Mouse (Mus musculus): ENCODE results near the gene Gm9736.
"Not testable (repeated sequence)": the region's sequence is repeated elsewhere in the genome, so short reads cannot be mapped to it uniquely, and the experiment has no call there.

Gene Gm9736

DNA sequence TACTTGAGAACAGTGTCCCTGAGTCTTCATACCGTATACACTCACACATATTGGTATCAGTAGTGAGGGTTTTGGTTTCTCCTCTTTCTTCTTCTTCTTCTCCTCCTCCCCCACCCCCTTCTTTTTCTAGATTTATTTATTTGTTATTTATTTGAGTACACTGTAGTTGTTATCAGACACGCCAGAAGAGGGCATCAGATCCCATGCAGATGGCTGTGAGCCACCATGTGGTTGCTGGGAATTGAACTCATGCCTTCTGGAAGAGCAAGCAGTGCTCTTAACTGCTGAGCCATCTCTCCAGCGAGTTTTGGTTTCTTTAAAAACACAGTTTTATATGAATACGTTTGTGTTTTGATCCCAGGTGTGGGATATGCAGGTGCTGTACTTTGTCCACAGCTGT, 22.9 kb downstream of the Gm9736 start:
- peak; percentile 40 for DNase-seq (ENCODE audit: low read depth, low spot score)

DNA sequence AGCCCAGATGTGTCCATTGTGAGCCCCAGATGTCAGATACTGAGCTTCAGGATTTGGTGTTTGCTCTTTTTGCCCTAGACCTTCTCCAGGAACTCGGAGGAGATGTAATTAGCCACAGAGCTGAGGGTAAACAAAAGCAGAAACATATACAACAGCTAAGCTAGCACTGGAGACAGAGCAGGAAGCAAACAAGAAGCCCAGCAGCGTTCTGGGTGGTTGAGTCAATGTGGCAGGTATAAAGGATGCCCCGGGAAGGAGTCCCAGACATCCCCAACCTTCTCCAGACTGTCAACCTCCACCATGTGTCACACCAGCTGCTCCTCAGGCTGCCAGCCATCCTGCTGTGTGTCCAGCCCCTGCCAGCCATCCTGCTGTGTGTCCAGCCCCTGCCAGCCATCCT, 25.0 kb downstream of the Gm9736 start, which contains the start of gene Gm10100:
Gm10100 (plus strand) TSS at position 301 of the 400 bp plus-strand sequence.
- no peak for DNase-seq (ENCODE audit: low read depth, low spot score)

DNA sequence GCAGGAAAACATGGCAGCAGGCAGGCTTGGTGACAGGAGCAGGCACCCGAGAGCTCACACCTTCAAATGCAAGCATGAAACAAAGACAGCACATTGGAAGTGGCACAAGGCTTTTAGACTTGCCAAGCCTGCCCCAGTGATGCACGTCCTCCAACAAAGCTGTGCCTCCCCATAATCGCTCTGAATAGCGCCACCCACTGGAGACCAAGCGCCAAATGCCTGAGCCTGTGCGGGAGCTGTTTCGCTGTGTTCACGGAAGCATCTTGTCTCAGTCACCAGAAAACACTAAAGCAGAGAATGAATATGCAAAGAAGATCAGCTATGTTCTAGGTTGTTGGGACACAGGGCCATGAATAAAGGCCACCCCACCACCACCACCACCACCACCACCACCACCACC, 26.3 kb downstream of the Gm9736 start:
- peak; percentile 63 for DNase-seq (ENCODE audit: low read depth, low spot score)

DNA sequence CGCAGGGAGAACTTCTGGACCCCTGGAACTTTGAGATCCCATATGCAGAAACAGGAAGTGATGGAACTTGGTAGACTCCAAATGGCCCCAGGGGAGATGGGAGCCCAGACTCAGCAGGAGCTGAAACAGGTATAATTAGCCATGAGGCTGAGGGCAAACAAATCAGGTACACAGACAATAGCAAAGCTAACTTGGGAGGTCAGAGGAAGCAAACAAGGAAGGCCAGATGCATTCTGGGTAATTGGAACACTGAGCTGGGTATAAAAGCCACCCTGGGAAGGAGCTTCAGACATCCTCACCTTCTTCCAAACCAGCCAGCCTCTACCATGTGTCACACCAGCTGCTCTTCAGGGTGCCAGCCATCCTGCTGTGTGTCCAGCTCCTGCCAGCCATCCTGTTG, 30.9 kb downstream of the Gm9736 start, which contains the start of gene Krtap12-1:
Krtap12-1 (plus strand) TSS at position 301 of the 400 bp plus-strand sequence.
- DNase-seq (ENCODE audit: low read depth, low spot score): not testable (repeated sequence)

DNA sequence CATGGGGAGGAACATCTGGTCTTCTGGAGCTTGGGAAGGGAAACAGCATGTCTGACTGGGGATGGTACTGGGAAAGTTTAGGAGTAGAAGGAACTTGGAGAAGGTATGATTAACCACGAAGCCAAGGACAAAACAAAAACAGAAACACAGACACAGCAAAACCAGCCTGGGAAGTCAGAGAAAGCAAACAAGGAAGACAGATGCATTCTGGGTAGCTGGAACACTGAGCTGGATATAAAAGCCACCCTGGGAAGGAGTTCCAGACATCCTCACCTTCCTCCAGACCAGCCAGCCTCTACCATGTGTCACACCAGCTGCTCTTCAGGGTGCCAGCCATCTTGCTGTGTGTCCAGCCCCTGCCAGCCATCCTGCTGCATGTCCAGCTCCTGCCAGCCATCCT, 35.6 kb downstream of the Gm9736 start, which contains the start of gene Gm10142:
Gm10142 (plus strand) TSS at position 301 of the 400 bp plus-strand sequence.
- no peak for DNase-seq (ENCODE audit: low read depth, low spot score)

DNA sequence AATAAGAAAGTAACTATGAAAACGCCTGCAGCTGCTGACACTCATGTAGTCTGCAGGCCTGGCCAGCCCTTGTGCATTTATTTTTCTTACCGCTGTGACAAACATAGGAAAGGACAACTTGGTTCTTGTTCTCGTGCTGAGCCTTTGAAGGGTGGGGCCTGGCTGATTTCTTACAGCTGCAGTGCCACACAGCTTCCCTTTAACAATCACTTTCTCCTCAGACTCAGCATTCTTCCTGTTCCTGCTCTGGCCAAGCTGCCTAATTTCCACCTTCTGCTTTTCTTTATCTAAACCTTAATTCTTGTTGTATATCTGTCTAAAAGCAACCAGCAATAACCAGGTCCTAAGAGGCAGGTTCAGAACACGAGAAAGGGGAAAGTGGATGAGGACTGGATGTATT, 37.4 kb downstream of the Gm9736 start:
- DNase-seq (ENCODE audit: low read depth, low spot score): no peak

DNA sequence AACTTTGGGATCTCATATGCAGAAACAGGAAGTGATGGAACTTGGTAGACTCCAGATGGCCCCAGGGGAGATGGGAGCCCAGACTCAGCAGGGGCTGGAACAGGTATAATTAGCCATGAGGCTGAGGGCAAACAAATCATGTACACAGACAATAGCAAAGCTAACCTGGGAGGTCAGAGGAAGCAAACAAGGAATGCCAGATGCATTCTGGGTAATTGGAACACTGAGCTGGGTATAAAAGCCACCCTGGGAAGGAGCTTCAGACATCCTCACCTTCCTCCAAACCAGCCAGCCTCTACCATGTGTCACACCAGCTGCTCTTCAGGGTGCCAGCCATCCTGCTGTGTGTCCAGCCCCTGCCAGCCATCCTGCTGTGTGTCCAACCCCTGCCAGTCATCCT, 40.0 kb downstream of the Gm9736 start, which contains the start of gene Gm10024:
Gm10024 (plus strand) TSS at position 301 of the 400 bp plus-strand sequence.
- DNase-seq (ENCODE audit: low read depth, low spot score): not testable (repeated sequence)

DNA sequence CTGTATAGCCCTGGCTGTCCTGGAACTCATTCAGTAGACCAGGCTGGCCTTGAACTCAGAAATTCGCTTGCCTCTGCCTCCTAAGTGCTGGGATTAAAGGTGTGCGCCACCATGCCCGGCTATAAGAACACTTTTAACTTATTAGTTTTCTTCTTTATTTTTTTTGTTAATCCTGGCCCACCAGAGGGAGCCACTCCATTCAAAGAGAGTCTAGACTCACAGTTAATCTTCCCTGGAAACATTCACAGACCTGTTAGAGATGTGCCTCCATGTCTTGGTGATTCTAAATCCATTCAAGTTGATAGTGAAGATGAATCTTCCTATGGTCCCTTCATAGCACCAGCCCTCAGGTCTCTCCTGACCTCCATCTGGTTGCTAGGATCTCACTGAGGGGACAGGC, 41.3 kb downstream of the Gm9736 start:
- DNase-seq (ENCODE audit: low read depth, low spot score): no peak

DNA sequence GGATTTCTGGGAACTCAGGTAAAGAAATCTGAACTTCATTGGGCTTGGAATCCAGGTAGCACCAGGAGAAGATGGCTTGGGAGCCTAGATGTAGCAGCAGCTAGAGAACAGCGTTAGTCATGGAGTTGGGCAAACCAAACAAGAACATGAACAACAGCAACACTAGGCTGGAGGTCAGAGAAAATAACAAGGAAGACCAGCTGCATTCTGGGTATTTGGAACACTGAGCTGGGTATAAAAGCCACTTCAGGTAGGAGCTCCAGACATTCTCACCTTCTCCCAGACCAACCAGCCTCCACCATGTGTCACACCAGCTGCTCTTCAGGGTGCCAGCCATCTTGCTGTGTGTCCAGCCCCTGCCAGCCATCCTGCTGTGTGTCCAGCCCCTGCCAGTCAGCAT, 44.8 kb downstream of the Gm9736 start, which contains the start of gene Gm10272:
Gm10272 (plus strand) TSS at position 301 of the 400 bp plus-strand sequence.
- no peak for DNase-seq (ENCODE audit: low read depth, low spot score)

Measured in R1 (cell line).